Mouse (Mus musculus) limb, embryonic 10.5 days (tissue): ENCODE measurements around the gene Hras. TPM values are rescaled to one million over a fixed set of nuclear protein-coding genes. Genes with fewer than 3 reads are reported as not detected.

Experiments used
- DNase-seq: peaks from one replicate; pipeline ENCODE4 v3.0.0-alpha.2; 2017; ENCODE audit warnings: low spot score
- H3K27ac ChIP-seq: fragments of 300-500 bp; sonication (generic); 2 replicates; pipeline ENCODE4 v1.5.1; 2016; ENCODE audit warnings: mild to moderate bottlenecking
- H3K27me3 ChIP-seq: fragments of 300-500 bp; sonication (generic); 2 replicates; pipeline ENCODE4 v1.6.1; 2016; ENCODE audit warnings: low read depth, mild to moderate bottlenecking; ENCODE audit not compliant: poor library complexity, severe bottlenecking
- H3K36me3 ChIP-seq: fragments of 300-500 bp; sonication (generic); 2 replicates; pipeline ENCODE4 v1.6.1; 2016; ENCODE audit warnings: mild to moderate bottlenecking, moderate library complexity
- H3K4me1 ChIP-seq: fragments of 300-500 bp; sonication (generic); 2 replicates; pipeline ENCODE4 v1.6.1; 2016
- H3K4me3 ChIP-seq: fragments of 300-500 bp; sonication (generic); 2 replicates; pipeline ENCODE4 v1.5.1; 2016; ENCODE audit warnings: mild to moderate bottlenecking, moderate library complexity
- H3K9me3 ChIP-seq: fragments of 300-500 bp; sonication (generic); replicated peaks from 2 replicates; pipeline ENCODE4 v1.6.1; 2016; ENCODE audit warnings: mild to moderate bottlenecking
- WGBS: fragments of 180-500 bp; shearing (Covaris S2); methylation state at CpG from one replicate; pipeline ENCODE4 v1.1.7; 2016; 5-methylcytosine and 5-hydroxymethylcytosine counted together
- polyA plus RNA-seq: library from polyadenylated mRNA; unstranded; fragments of >200 nt; fragmentation: Nextera tagmentation; extraction: Ambion mirVana; gene quantifications from 2 replicates; pipeline ENCODE4 v1.2.1, GENCODE M21; 2016

The Hras gene
- polyA plus RNA-seq, 1 experiment from 2014 or later, result 101 TPM

DNA sequence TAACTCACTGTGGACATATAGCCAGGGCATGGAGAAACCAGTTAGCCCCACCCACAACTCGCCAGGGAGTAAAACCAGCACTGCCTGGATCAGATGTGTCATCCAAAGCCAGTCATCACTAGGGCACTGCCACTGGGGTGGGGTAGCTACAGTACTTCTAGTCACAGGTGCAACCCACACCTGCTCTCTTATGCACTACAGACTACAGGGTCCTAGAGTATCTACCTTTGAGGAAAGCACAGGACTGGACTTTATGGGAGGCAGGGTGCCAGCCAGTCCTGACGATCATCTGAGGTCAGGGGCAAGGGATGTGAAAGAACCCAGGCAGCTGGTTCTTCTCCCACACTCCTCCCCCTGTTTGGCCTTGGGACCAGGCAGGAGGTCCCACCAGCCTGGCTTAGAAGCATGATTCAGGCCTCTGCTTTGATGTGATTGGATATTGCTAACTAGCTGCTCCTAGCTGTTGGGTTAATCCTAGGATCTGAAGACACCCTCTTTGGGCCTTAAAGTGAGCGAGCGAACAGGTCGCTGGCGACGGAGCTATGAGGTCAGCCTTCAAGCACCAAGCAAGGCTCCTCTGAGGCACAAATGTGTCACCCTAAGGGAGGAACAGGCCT, 25.8 kb downstream of the Hras start:
- H3K4me1 ChIP-seq, result peaks cover 26% of the 10 kb centered on the region
- peaks cover 33% of the 10 kb centered on the region for H3K36me3 ChIP-seq
- DNase-seq, result no peak
- peak overlapping the region; percentile 78 for H3K27ac ChIP-seq
- no peaks in the 10 kb centered on the region for H3K27me3 ChIP-seq
- H3K4me3 ChIP-seq, result peak overlapping the region; percentile 54
- H3K9me3 ChIP-seq, result no peaks in the 10 kb centered on the region
- WGBS, result 17% methylated on average over 7 of the region's 7 CpGs

GRCm38 (mm10) chr7:141164850-141165249, 29.0 kb downstream of the Hras start:
- Histone ChIP-seq H3K4me1 (peaks cover 19% of the 10 kb centered on the region), H3K4me3 (no peak overlapping the region), H3K9me3 (no peaks in the 10 kb centered on the region), H3K27me3 (no peaks in the 10 kb centered on the region), H3K36me3 (peaks cover 63% of the 10 kb centered on the region), H3K27ac (no peak overlapping the region)
- DNase-seq, result no peak
- WGBS, result 91% methylated on average over 6 of the region's 6 CpGs

GRCm38 (mm10) chr7:141164397-141164796, 29.4 kb downstream of the Hras start:
- H3K9me3 ChIP-seq, result no peaks in the 10 kb centered on the region
- peaks cover 19% of the 10 kb centered on the region for H3K4me1 ChIP-seq
- DNase-seq, result no peak
- H3K4me3 ChIP-seq, result no peak overlapping the region
- 95% methylated on average over 7 of the region's 7 CpGs for WGBS
- H3K27ac ChIP-seq, result no peak overlapping the region
- H3K27me3 ChIP-seq, result no peaks in the 10 kb centered on the region
- peaks cover 67% of the 10 kb centered on the region for H3K36me3 ChIP-seq

DNA sequence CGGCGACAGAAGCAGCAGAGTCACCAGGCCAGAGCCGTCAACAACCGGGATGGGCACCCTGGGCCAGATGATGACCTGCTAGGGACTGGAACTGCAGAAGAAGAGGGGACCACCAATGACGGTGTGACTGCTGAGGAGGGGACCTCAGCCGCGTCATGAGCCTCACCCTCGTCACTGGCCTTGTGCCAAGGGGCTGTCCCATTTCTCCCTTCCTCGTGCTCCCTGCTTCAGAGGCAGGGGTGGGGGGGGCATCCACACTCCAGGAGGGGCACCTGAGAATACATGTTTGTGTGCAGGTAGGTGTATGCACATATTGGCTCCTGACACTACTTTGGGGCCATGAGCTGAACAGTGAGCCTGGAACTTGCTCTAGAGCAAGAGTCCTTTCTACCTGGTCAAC, 38.4 kb downstream of the Hras start:
- H3K36me3 ChIP-seq, result peaks cover 90% of the 10 kb centered on the region
- no peak overlapping the region for H3K4me3 ChIP-seq
- H3K27ac ChIP-seq, result no peak overlapping the region
- no peaks in the 10 kb centered on the region for H3K9me3 ChIP-seq
- no peaks in the 10 kb centered on the region for H3K4me1 ChIP-seq
- DNase-seq, result no peak
- WGBS, result 95% methylated on average over 9 of the region's 9 CpGs
- H3K27me3 ChIP-seq, result no peaks in the 10 kb centered on the region

GRCm38 (mm10) chr7:141148639-141149038, 45.2 kb downstream of the Hras start:
- H3K4me3 ChIP-seq, result no peak overlapping the region
- no peak overlapping the region for H3K27ac ChIP-seq
- WGBS, result 75% methylated on average over 4 of the region's 4 CpGs
- no peak for DNase-seq
- H3K4me1 ChIP-seq, result no peaks in the 10 kb centered on the region
- H3K36me3 ChIP-seq, result peaks cover 94% of the 10 kb centered on the region
- no peaks in the 10 kb centered on the region for H3K27me3 ChIP-seq
- no peaks in the 10 kb centered on the region for H3K9me3 ChIP-seq

GRCm38 (mm10) chr7:141147044-141147443, 46.8 kb downstream of the Hras start:
- no peak for DNase-seq
- Histone ChIP-seq H3K36me3 (peaks cover 91% of the 10 kb centered on the region), H3K27ac (no peak overlapping the region), H3K4me1 (no peaks in the 10 kb centered on the region), H3K9me3 (no peaks in the 10 kb centered on the region), H3K4me3 (no peak overlapping the region), H3K27me3 (no peaks in the 10 kb centered on the region)
- 92% methylated on average over 6 of the region's 6 CpGs for WGBS

- Histone ChIP-seq H3K4me3 (no peak overlapping the region), H3K9me3 (no peaks in the 10 kb centered on the region), H3K4me1 (no peaks in the 10 kb centered on the region), H3K36me3 (peaks cover 90% of the 10 kb centered on the region), H3K27me3 (no peaks in the 10 kb centered on the region), H3K27ac (no peak overlapping the region)
- DNase-seq, result no peak
- 97% methylated on average over 12 of the region's 12 CpGs for WGBS
These were observed 47.7 kb downstream of the Hras start for GRCm38 (mm10) chr7:141146043-141146595.

DNA sequence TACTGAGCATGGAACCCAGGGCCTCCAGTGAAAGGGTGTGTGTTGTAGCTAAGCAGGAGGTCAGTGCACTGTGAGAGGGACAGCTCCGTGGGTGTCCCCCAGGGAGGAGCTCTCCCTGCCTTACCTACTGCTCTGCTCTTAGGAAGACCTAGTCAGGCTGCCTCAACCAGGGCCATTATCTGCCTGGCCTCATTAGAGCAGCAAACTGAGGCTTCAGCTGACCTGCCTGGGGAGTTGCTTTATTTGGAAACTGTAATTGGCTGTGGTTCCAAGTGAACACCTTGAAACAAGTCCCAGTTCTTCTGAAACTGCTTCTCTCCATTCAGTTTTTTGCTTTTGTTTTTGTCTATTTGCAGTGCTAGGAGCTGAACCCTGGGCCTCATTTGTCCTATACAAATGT, 48.4 kb downstream of the Hras start:
- no peak for DNase-seq
- 50% methylated on average over 1 of the region's 1 CpGs for WGBS
- no peaks in the 10 kb centered on the region for H3K4me1 ChIP-seq
- no peak overlapping the region for H3K4me3 ChIP-seq
- no peaks in the 10 kb centered on the region for H3K9me3 ChIP-seq
- H3K36me3 ChIP-seq, result peaks cover 88% of the 10 kb centered on the region
- H3K27me3 ChIP-seq, result no peaks in the 10 kb centered on the region
- H3K27ac ChIP-seq, result no peak overlapping the region

DNA sequence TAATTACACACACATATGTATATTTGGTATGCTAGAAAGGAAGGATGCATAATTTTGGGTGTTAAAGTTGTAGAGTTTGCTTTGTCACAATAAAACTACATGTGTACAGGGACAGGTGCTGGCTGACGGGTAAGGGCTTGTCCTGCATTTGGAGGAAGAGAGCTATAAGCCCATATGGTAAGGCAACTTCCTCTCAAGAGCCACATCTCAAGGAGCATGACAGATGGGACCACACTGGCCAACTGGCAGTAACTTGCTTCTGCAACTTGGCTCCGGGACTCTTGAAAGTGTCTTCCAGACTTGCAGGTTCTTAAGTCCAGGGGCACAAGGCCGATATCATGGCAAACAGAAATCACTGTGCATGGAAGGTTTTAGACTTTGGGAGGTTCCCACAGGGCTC, 49.2 kb downstream of the Hras start:
- H3K27ac ChIP-seq, result no peak overlapping the region
- DNase-seq, result no peak
- H3K4me3 ChIP-seq, result no peak overlapping the region
- peaks cover 89% of the 10 kb centered on the region for H3K36me3 ChIP-seq
- no peaks in the 10 kb centered on the region for H3K9me3 ChIP-seq
- 93% methylated on average over 3 of the region's 3 CpGs for WGBS
- H3K4me1 ChIP-seq, result no peaks in the 10 kb centered on the region
- H3K27me3 ChIP-seq, result no peaks in the 10 kb centered on the region

- no peak for DNase-seq
- 90% methylated on average over 2 of the region's 2 CpGs for WGBS
- H3K36me3 ChIP-seq, result peaks cover 93% of the 10 kb centered on the region
- no peaks in the 10 kb centered on the region for H3K27me3 ChIP-seq
- no peak overlapping the region for H3K4me3 ChIP-seq
- no peak overlapping the region for H3K27ac ChIP-seq
- no peaks in the 10 kb centered on the region for H3K9me3 ChIP-seq
- no peaks in the 10 kb centered on the region for H3K4me1 ChIP-seq
These were observed 49.9 kb downstream of the Hras start for GRCm38 (mm10) chr7:141143861-141144260.

GRCm38 (mm10) chr7:141143112-141143511, 50.7 kb downstream of the Hras start:
- peaks cover 93% of the 10 kb centered on the region for H3K36me3 ChIP-seq
- WGBS, result 42% methylated on average over 5 of the region's 5 CpGs
- H3K27me3 ChIP-seq, result no peaks in the 10 kb centered on the region
- H3K27ac ChIP-seq, result no peak overlapping the region
- H3K9me3 ChIP-seq, result no peaks in the 10 kb centered on the region
- H3K4me1 ChIP-seq, result no peaks in the 10 kb centered on the region
- DNase-seq, result peak; percentile 47
- no peak overlapping the region for H3K4me3 ChIP-seq

DNA sequence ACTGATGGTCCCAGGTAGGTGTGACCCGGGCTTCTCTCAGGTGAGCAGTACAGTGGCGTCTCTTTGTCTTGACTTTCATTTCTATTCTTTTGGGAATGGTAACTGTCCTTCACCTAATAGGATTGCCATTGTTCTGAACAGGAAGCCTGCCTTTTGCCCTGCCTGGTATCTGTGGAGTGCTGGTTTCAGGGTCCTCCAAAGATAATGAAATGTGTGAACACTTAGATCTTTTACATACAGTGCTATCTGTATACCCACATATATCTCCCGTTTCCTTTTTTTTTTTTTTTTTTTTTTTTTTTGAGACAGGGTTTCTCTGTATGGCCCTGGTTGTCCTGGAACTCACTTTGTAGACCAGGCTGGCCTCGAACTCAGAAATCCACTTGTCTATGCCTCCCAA, 52.5 kb downstream of the Hras start:
- WGBS, result 94% methylated on average over 4 of the region's 4 CpGs

More for the DNA sequence above, 52.5 kb downstream of the Hras start:
- no peaks in the 10 kb centered on the region for H3K27me3 ChIP-seq
- no peak overlapping the region for H3K4me3 ChIP-seq
- no peaks in the 10 kb centered on the region for H3K9me3 ChIP-seq
- DNase-seq, result no peak
- H3K27ac ChIP-seq, result no peak overlapping the region
- H3K36me3 ChIP-seq, result peaks cover 93% of the 10 kb centered on the region
- no peaks in the 10 kb centered on the region for H3K4me1 ChIP-seq
